Mouse (Mus musculus): ENCODE measurements at regions not wholly inside any gene's neighbourhood (a gene's known extent, or its start where the extent isn't known, plus 50 kb on each side); places are given as distances from the start of the nearest gene placed in this dataset.

DNA sequence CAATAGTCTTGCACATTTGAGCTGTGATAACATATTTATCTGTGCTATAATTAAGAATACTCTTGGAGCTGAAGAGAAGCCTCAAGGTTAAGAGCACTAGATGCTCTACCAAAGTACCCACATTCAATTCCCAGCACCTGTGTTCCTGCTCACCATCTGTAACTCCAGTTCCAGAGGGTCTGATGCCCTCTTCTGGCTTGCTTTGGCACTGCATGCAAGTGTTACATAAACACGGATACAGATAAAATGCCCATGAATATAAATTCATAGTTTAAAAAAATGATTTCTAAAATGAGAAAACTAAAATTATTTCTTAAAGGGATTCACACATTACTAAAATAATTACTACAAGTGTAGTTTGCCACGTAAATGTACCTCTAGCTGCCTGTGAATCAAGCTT lies 364.3 kb downstream of the Tox3 start:
- no peak for TF ChIP-seq CTCF (IDR thresholded peaks at IDR 0.05; ENCODE audit: control insufficient read depth, insufficient read depth, low read length)
- TF ChIP-seq POLR2A (IDR thresholded peaks at IDR 0.05; ENCODE audit: borderline replicate concordance, control insufficient read depth, low read depth, low read length): no peak

All from bone marrow, adult 2 months (tissue).